Mouse (Mus musculus): Measurements from ENCODE around the gene Itgav. TPM values are rescaled to one million over a fixed set of nuclear protein-coding genes. Genes with fewer than 3 reads are reported as not detected.
A peak's percentile ranks its signal among the peaks of the same experiment; 100 is the strongest.

Gene Itgav
- polyA plus RNA-seq, 1 experiment from 2014 or later = 18.8 TPM

DNA sequence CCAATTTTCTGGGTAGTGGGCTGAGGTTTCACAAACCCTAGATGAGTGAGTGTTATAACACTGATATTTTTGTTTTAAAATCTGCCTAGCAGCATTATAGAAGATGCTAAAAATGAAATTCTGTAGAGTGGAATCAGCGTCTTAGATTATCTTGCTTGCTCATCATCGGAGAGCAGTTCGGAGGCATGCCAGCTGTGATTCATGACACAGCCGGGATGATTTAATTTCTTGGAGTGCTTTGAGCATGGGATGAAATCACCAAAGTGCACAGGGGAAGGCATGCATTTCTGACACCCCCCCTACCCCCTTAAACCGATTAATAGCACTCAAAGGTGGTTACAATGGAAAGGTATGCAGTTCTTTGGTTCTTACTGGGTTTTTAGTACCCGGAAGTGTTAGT, 89.8 kb downstream of the Itgav start:
- peak overlapping the region; percentile 37; the same call in 1 of the 2 replicates for H3K27ac ChIP-seq (ENCODE audit: low read length)
- ATAC-seq = no peak
- H3K27me3 ChIP-seq (replicated peaks; ENCODE audit: control insufficient read depth, insufficient read depth, low read length) = no peaks in the 10 kb centered on the region
- H3K4me2 ChIP-seq (ENCODE audit: low read length) = peak overlapping the region; percentile 77
- H3K9ac ChIP-seq (replicated peaks; ENCODE audit: low read depth, low read length) = peak overlapping the region; percentile 88
- H3K4me1 ChIP-seq (replicated peaks; ENCODE audit: control insufficient read depth, insufficient read depth, low read length) = peaks cover 24% of the 10 kb centered on the region
- peak overlapping the region; percentile 61 for H3K4me3 ChIP-seq (replicated peaks; ENCODE audit: low read length)
- WGBS = 17% methylated on average over 6 of the region's 6 CpGs
- no peaks in the 10 kb centered on the region for H3K36me3 ChIP-seq (ENCODE audit: control insufficient read depth, insufficient read depth)
- no peaks in the 10 kb centered on the region for H3K9me3 ChIP-seq (ENCODE audit: control insufficient read depth, low read length)

DNA sequence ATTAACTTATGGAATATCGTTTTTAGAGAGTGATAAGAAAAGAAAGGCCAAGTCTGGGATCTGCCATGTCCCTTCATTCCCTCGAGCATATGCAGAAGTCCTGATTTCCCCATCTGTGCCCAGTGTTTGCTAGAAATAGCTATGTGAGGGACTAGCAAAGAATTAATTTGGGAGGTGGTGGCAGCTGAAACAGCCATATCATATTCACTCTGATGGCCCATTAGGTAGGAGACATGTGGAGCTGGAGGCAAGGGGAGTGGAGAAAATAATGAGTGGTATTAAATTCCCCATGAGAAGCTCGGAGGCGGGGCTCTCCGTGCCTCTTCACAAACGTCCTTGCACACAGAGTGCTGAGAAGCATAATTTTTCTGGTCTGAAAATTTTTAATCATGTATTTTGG, 92.0 kb downstream of the Itgav start:
- Histone ChIP-seq H3K27ac (ENCODE audit: low read length) (no peak overlapping the region), H3K27me3 (replicated peaks; ENCODE audit: control insufficient read depth, insufficient read depth, low read length) (no peaks in the 10 kb centered on the region)
- 48% methylated on average over 6 of the region's 6 CpGs for WGBS

DNA sequence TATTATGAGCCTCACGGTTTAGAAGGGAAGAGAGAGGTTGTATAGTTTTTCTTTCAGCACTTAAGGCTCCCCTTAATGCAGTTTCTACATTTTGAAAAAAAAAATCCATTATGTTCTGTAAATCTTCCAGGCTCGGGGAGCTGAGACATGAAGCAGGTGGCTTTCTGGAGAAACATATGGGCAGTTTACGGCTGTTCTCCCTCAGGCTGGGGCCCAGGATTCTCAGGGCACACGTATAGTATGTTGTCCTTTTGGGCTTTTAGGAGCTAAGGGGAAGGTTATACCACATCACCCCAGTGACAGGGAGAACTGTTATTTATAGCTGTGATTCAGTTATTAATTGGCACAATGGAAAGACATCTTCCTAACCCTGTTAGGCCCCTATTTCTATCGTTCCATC, 101.0 kb downstream of the Itgav start:
- Histone ChIP-seq H3K9me3 (ENCODE audit: control insufficient read depth, low read length) (no peaks in the 10 kb centered on the region), H3K4me3 (replicated peaks; ENCODE audit: low read length) (no peak overlapping the region), H3K4me2 (ENCODE audit: low read length) (no peak overlapping the region), H3K9ac (replicated peaks; ENCODE audit: low read depth, low read length) (no peak overlapping the region), H3K4me1 (replicated peaks; ENCODE audit: control insufficient read depth, insufficient read depth, low read length) (peaks cover 19% of the 10 kb centered on the region), H3K27ac (ENCODE audit: low read length) (peak overlapping the region; percentile 28), H3K36me3 (ENCODE audit: control insufficient read depth, insufficient read depth) (no peaks in the 10 kb centered on the region), H3K27me3 (replicated peaks; ENCODE audit: control insufficient read depth, insufficient read depth, low read length) (no peaks in the 10 kb centered on the region)
- ATAC-seq = 0 out of 2 replicates have a peak, but pooled peaks have one; percentile 29
- WGBS = 39% methylated on average over 5 of the region's 5 CpGs

More for the DNA sequence above, 92.0 kb downstream of the Itgav start:
- H3K9ac ChIP-seq (replicated peaks; ENCODE audit: low read depth, low read length) = no peak overlapping the region
- no peaks in the 10 kb centered on the region for H3K9me3 ChIP-seq (ENCODE audit: control insufficient read depth, low read length)
- H3K4me1 ChIP-seq (replicated peaks; ENCODE audit: control insufficient read depth, insufficient read depth, low read length) = peaks cover 24% of the 10 kb centered on the region
- no peaks in the 10 kb centered on the region for H3K36me3 ChIP-seq (ENCODE audit: control insufficient read depth, insufficient read depth)
- no peak overlapping the region for H3K4me2 ChIP-seq (ENCODE audit: low read length)
- ATAC-seq = no peak
- H3K4me3 ChIP-seq (replicated peaks; ENCODE audit: low read length) = no peak overlapping the region

DNA sequence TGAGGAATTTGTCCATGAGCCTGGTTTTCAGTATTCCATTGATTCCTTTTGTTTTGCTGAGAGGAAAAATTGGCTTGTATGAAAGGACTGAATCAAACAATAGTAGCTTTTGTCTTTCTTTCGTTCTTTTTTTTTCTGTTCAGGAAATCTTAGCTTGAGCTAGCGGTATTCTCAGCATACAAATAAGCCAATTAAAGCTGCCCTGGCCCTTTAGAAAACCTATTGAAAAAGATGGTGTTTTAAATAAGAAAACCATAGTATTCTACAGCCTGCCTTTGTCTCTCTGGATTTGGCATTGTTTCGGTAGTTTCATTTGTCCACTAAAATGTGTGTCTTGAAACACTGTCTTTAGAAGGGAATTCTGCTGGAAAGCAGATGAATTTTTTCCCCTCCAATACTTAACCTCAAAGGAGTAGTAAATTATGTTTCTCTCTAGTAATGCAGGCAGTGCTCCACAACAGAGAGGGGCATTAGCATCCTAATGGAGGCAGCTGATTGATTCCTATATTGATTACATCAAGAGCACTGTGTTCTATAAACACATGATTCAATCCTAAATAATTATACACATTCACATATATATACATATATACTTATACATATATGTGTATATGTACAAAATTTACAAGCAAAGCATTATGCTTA, 104.8 kb downstream of the Itgav start:
- H3K4me1 ChIP-seq (replicated peaks; ENCODE audit: control insufficient read depth, insufficient read depth, low read length) = peaks cover 18% of the 10 kb centered on the region
- no peaks in the 10 kb centered on the region for H3K36me3 ChIP-seq (ENCODE audit: control insufficient read depth, insufficient read depth)
- no peak overlapping the region for H3K4me2 ChIP-seq (ENCODE audit: low read length)
- no peak overlapping the region for H3K4me3 ChIP-seq (replicated peaks; ENCODE audit: low read length)
- no peak overlapping the region for H3K9ac ChIP-seq (replicated peaks; ENCODE audit: low read depth, low read length)
- WGBS = 4% methylated on average over 3 of the region's 3 CpGs
- no peaks in the 10 kb centered on the region for H3K27me3 ChIP-seq (replicated peaks; ENCODE audit: control insufficient read depth, insufficient read depth, low read length)
- H3K27ac ChIP-seq (ENCODE audit: low read length) = peak overlapping the region; percentile 42
- peak; percentile 54 for ATAC-seq
- no peaks in the 10 kb centered on the region for H3K9me3 ChIP-seq (ENCODE audit: control insufficient read depth, low read length)

DNA sequence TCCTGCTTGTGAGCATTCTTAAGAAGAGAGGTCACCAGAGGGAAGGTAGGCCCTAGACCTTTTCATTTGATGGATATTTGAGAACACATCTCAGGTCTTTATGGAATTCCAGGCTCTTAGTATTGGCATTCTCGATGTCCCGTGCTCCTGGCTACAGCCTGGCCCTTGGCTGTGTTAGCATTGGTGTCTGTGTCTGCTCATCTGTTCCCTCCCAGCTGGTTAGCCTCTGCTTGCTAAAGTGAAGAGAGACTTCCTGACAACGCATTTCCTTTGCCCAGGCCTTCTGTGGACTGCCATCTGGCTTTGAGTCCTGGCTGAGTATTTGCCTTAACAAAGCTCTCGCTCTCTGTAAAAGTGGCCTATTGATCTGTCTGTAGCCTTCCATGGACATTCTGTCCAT, 108.7 kb downstream of the Itgav start:
- H3K36me3 ChIP-seq (ENCODE audit: control insufficient read depth, insufficient read depth) = no peaks in the 10 kb centered on the region
- no peaks in the 10 kb centered on the region for H3K9me3 ChIP-seq (ENCODE audit: control insufficient read depth, low read length)
- H3K27ac ChIP-seq (ENCODE audit: low read length) = no peak overlapping the region
- no peak overlapping the region for H3K4me2 ChIP-seq (ENCODE audit: low read length)
- no peak overlapping the region for H3K9ac ChIP-seq (replicated peaks; ENCODE audit: low read depth, low read length)
- H3K4me1 ChIP-seq (replicated peaks; ENCODE audit: control insufficient read depth, insufficient read depth, low read length) = peaks cover 13% of the 10 kb centered on the region
- WGBS = 65% methylated on average over 4 of the region's 4 CpGs
- no peaks in the 10 kb centered on the region for H3K27me3 ChIP-seq (replicated peaks; ENCODE audit: control insufficient read depth, insufficient read depth, low read length)
- ATAC-seq = no peak
- no peak overlapping the region for H3K4me3 ChIP-seq (replicated peaks; ENCODE audit: low read length)

DNA sequence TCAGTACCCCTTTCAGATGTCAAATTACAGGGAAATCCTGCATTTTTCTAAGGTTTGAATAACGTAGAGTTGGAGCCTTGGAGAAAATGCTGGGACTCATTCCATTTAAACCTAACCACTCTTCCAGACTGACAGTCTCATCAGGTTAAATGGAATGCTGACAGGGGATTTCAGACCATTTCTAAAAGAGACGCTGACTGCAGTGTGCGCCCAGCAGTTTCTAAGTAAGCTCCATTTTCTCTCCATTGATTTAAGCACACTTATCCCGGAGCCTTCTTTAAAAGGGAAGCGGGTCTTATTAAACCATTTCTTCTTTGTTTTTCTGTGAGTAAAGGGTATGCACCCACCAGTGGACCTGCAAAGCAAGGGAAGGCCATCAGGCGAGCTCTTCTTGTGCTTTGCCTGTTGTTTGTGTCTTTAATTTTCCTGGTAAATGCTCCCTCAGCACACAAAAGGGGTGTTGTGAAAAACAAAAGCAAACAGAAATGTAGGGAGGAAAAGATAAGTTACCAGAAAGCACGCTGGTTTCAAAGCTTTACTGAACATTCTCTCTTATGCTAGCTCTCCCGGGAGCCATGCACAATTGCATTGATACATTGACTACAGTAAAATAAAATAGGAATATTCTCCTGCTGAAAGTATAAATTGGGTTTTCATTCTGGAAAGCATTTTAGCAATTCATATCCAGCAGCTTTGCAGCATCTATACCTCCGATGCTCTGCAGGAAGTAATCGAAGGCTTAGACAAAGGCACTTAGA, 111.3 kb downstream of the Itgav start:
- Histone ChIP-seq H3K9me3 (ENCODE audit: control insufficient read depth, low read length) (no peaks in the 10 kb centered on the region), H3K27me3 (replicated peaks; ENCODE audit: control insufficient read depth, insufficient read depth, low read length) (no peaks in the 10 kb centered on the region), H3K36me3 (ENCODE audit: control insufficient read depth, insufficient read depth) (0 out of 2 replicates have a peak, but pooled peaks cover 2% of the 10 kb centered on the region), H3K27ac (ENCODE audit: low read length) (peak overlapping the region; percentile 72), H3K4me2 (ENCODE audit: low read length) (peak overlapping the region; percentile 27; the same call in 1 of the 2 replicates), H3K4me3 (replicated peaks; ENCODE audit: low read length) (no peak overlapping the region), H3K9ac (replicated peaks; ENCODE audit: low read depth, low read length) (peak overlapping the region; percentile 29; the same call in 1 of the 2 replicates), H3K4me1 (replicated peaks; ENCODE audit: control insufficient read depth, insufficient read depth, low read length) (peaks cover 11% of the 10 kb centered on the region)
- ATAC-seq = peak; percentile 29
- 16% methylated on average over 10 of the region's 10 CpGs for WGBS

DNA sequence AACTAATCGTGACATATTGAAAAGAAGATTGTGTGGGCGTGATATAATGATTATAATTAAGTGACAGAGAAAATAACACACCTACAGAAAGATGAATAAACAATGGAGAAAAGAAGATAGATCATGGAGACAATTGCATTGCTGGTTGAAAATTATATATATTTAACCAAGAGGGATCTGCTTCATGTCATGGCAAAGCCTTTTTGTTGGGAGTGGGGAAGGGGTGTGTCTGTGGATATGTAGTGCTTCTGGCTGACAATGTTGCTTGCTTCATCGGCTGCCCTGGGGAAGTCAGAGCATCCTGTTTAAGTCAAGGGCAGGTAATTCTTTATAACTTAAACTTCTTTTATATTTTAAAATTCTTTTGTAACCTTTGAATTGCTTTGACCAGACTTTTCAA, 124.3 kb downstream of the Itgav start:
- no peaks in the 10 kb centered on the region for H3K27me3 ChIP-seq (replicated peaks; ENCODE audit: control insufficient read depth, insufficient read depth, low read length)
- H3K4me2 ChIP-seq (ENCODE audit: low read length) = no peak overlapping the region
- WGBS = 65% methylated on average over 3 of the region's 3 CpGs
- H3K36me3 ChIP-seq (ENCODE audit: control insufficient read depth, insufficient read depth) = no peaks in the 10 kb centered on the region
- H3K9me3 ChIP-seq (ENCODE audit: control insufficient read depth, low read length) = no peaks in the 10 kb centered on the region
- H3K4me1 ChIP-seq (replicated peaks; ENCODE audit: control insufficient read depth, insufficient read depth, low read length) = no peaks in the 10 kb centered on the region; the same call in 1 of the 2 replicates
- no peak overlapping the region for H3K4me3 ChIP-seq (replicated peaks; ENCODE audit: low read length)
- H3K27ac ChIP-seq (ENCODE audit: low read length) = no peak overlapping the region
- no peak overlapping the region for H3K9ac ChIP-seq (replicated peaks; ENCODE audit: low read depth, low read length)
- peak; percentile 66 for ATAC-seq

DNA sequence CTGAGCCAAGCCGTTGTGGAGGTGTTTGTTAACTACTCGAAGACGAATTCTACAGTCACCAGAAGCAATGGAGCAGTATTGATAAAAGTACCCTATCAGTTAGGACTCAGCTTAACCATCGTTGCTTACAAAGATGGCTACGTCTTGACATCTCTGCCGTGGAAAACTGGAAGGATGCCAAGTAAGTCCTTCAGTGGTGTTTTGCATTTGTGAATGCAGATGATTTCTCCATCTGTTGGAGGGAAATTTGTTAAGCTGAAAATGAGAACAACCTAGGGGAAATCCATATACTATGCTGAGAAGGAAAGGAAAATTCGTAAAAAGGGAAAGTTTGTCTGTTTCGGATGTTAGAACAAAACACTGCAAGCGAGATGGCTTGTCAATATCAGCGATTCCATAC, 129.2 kb downstream of the Itgav start:
- 69% methylated on average over 10 of the region's 10 CpGs for WGBS
- no peaks in the 10 kb centered on the region for H3K27me3 ChIP-seq (replicated peaks; ENCODE audit: control insufficient read depth, insufficient read depth, low read length)
- 0 out of 2 replicates have a peak, but pooled peaks cover 2% of the 10 kb centered on the region for H3K36me3 ChIP-seq (ENCODE audit: control insufficient read depth, insufficient read depth)
- no peak overlapping the region for H3K9ac ChIP-seq (replicated peaks; ENCODE audit: low read depth, low read length)
- no peak overlapping the region for H3K4me2 ChIP-seq (ENCODE audit: low read length)
- H3K4me1 ChIP-seq (replicated peaks; ENCODE audit: control insufficient read depth, insufficient read depth, low read length) = peaks cover 3% of the 10 kb centered on the region; the same call in 1 of the 2 replicates
- ATAC-seq = peak; percentile 45
- H3K4me3 ChIP-seq (replicated peaks; ENCODE audit: low read length) = no peak overlapping the region
- H3K9me3 ChIP-seq (ENCODE audit: control insufficient read depth, low read length) = no peaks in the 10 kb centered on the region
- no peak overlapping the region for H3K27ac ChIP-seq (ENCODE audit: low read length)

DNA sequence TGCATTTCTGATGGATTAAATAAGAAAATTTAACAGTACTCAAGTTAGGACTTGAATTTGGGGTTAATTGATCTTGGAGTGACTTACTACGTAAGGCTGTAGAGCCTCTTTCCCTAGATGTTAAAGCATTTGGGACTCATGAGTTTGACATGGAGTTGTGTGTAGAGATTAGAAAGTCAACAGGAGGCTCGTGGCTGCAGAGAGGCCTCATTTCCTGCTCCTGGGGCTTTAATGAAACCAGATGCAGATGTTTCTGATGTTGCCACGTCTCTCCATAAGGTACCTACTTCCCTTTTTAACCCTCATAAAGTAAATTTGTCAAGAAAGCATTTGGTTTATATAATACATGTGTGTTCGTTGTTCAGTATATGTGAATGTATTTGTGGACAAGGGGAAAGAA, 132.0 kb downstream of the Itgav start:
- no peaks in the 10 kb centered on the region for H3K9me3 ChIP-seq (ENCODE audit: control insufficient read depth, low read length)
- H3K27me3 ChIP-seq (replicated peaks; ENCODE audit: control insufficient read depth, insufficient read depth, low read length) = no peaks in the 10 kb centered on the region
- WGBS = 78% methylated on average over 4 of the region's 4 CpGs
- H3K27ac ChIP-seq (ENCODE audit: low read length) = no peak overlapping the region
- no peak overlapping the region for H3K4me3 ChIP-seq (replicated peaks; ENCODE audit: low read length)
- H3K4me2 ChIP-seq (ENCODE audit: low read length) = no peak overlapping the region
- no peak overlapping the region for H3K9ac ChIP-seq (replicated peaks; ENCODE audit: low read depth, low read length)
- peaks cover 3% of the 10 kb centered on the region; the same call in 1 of the 2 replicates for H3K4me1 ChIP-seq (replicated peaks; ENCODE audit: control insufficient read depth, insufficient read depth, low read length)
- H3K36me3 ChIP-seq (ENCODE audit: control insufficient read depth, insufficient read depth) = 0 out of 2 replicates have a peak, but pooled peaks cover 2% of the 10 kb centered on the region
- no peak for ATAC-seq

Measured in forebrain, embryonic 16.5 days (tissue).